8 mouse cellular contexts compared by ENCODE assay signal in genomic region chr5:104068751-104069150, GRCm38 (mm10). TPM values are rescaled to one million over a fixed set of nuclear protein-coding genes. Genes with fewer than 3 reads are reported as not detected.
DNase-seq lines count a peak whose midpoint lies in the region; ATAC-seq and TF ChIP-seq lines count a peak whose summit lies in the region.
"Had no signal": no experiment of that assay in that cellular context is flagged by ENCODE, and none has a peak within 500 bp of the region (broad histone marks: within the 10 kb centered on the region; RNA-seq: fewer than 3 reads in every experiment).

No protein-coding gene starts in this region.

- TF ChIP-seq CTCF in layer of hippocampus, adult 2 months (conservative IDR thresholded peaks at IDR 0.05): peak; percentile 74
- TF ChIP-seq CTCF in MEL (IDR thresholded peaks at IDR 0.05 in 2 of 3, conservative IDR thresholded peaks at IDR 0.05 in 1 of 3; ENCODE audit: control insufficient read depth in 1 of 3, insufficient read depth in 1 of 3, low read depth in 2 of 3, low read length in 3 of 3, poor library complexity in 1 of 3, severe bottlenecking in 1 of 3): peak; percentile 28 to 34 (median 32); a peak in 5 of 6 replicates

- no peak for DNase-seq in layer of hippocampus, adult 2 months (ENCODE audit: low spot score in 2 of 2)
- no peak for DNase-seq in layer of hippocampus, postnatal 14 days (ENCODE audit: low spot score in 2 of 2)
- DNase-seq in MEL (ENCODE audit: low read depth, low spot score): peak; percentile 28
- peak; percentile 44 for DNase-seq in lung, postnatal 36 days
- DNase-seq in left cerebral cortex, adult 8-10 months (ENCODE audit: low spot score in 2 of 2): no peak
- DNase-seq in spleen, postnatal 36 days (ENCODE audit: low spot score in 2 of 2): no peak

- TF ChIP-seq EP300 in MEL (IDR thresholded peaks at IDR 0.05; ENCODE audit: low read depth in 1 of 2, low read length in 2 of 2): no peak

- H3K9ac ChIP-seq in MEL (ENCODE audit: control insufficient read depth, low read depth, low read length, poor library complexity, severe bottlenecking): no peak overlapping the region

- H3K79me2 ChIP-seq in MEL (ENCODE audit: control insufficient read depth, insufficient read depth, low read length, poor library complexity): no peaks in the 10 kb centered on the region

- H3K27ac ChIP-seq in layer of hippocampus, adult 2 months: no peak overlapping the region
- no peak overlapping the region for H3K27ac ChIP-seq in MEL (ENCODE audit: control insufficient read depth, low read depth, low read length)

- ATAC-seq in CD4-positive, CD25-positive, alpha-beta regulatory T cell, adult 4 months: peak; percentile 45

- no peaks in the 10 kb centered on the region for H3K9me3 ChIP-seq in MEL (replicated peaks; ENCODE audit: insufficient read depth, low read length)

- no peak overlapping the region for H3K4me3 ChIP-seq in layer of hippocampus, adult 2 months
- no peak overlapping the region for H3K4me3 ChIP-seq in MEL (ENCODE audit: control insufficient read depth in 1 of 2, insufficient read depth in 1 of 2, low read depth in 2 of 2, low read length in 2 of 2)

- TF ChIP-seq POLR2A in MEL (IDR thresholded peaks at IDR 0.05; ENCODE audit: control insufficient read depth in 1 of 2, insufficient read depth in 1 of 2, low read depth in 1 of 2, low read length in 2 of 2, poor library complexity in 1 of 2): no peak

- H3K4me1 ChIP-seq in MEL (ENCODE audit: control insufficient read depth in 1 of 2, insufficient read depth in 2 of 2, low read length in 2 of 2): no peaks in the 10 kb centered on the region

- peak; percentile 4; the same call in 1 of the 2 replicates for TF ChIP-seq RAD21 in MEL (IDR thresholded peaks at IDR 0.05; ENCODE audit: low read depth, low read length)

- H3K27me3 ChIP-seq in MEL (ENCODE audit: control insufficient read depth in 1 of 2, insufficient read depth in 2 of 2, low read length in 2 of 2): no peaks in the 10 kb centered on the region

- 0 out of 4 replicates have a peak, but pooled peaks cover 0 to 2% of the 10 kb centered on the region in 2 experiments for H3K36me3 ChIP-seq in MEL (ENCODE audit: control insufficient read depth in 1 of 2, insufficient read depth in 2 of 2, low read length in 2 of 2)

TF ChIP-seq in MEL, 35 proteins besides CTCF, POLR2A, EP300 and RAD21:
- TF ChIP-seq UBTF (IDR thresholded peaks at IDR 0.05; ENCODE audit: borderline replicate concordance, insufficient read depth, low read depth, low read length): no peak
- TF ChIP-seq MAX (IDR thresholded peaks at IDR 0.05; ENCODE audit: low read length): no peak
- TF ChIP-seq ZNF384 (IDR thresholded peaks at IDR 0.05; ENCODE audit: low read depth, low read length): no peak
- TF ChIP-seq SMC3 (IDR thresholded peaks at IDR 0.05; ENCODE audit: low read depth, low read length): peak; percentile 13; the same call in 1 of the 2 replicates

RNA-seq across cellular contexts. Expression of gene Gm17660, which starts 8.7 kb away (rescaled TPM):
- total RNA-seq in layer of hippocampus, adult 2 months (2021): not detected
- not detected for total RNA-seq in layer of hippocampus, postnatal 14 days (2021)
- polyA plus RNA-seq in CD4-positive, CD25-positive, alpha-beta regulatory T cell, adult 4 months (2017; shearing (Covaris generic)): not detected
- total RNA-seq in MEL (2012; rRNA removed): not detected in 2 replicates
- polyA plus RNA-seq in MEL (2012; ENCODE audit: insufficient read depth in 1 of 2, insufficient read length in 2 of 2, low read depth in 1 of 2, low replicate concordance in 2 of 2, missing spikeins in 1 of 2): not detected
- total RNA-seq in left cerebral cortex, adult 8-10 months (2022): not detected
- total RNA-seq: layer of hippocampus, adult 18-20 months had no signal

RNA-seq across cellular contexts. Expression of gene Nudt9, which starts 22.6 kb away (rescaled TPM):
- 10 to 100 TPM; 66.4 to 71.5 TPM for total RNA-seq in layer of hippocampus, adult 2 months (2021)
- 10 to 100 TPM; 75.6 to 77.4 TPM for total RNA-seq in layer of hippocampus, postnatal 14 days (2021)
- 10 to 100 TPM; 13.5 to 22.6 TPM for polyA plus RNA-seq in CD4-positive, CD25-positive, alpha-beta regulatory T cell, adult 4 months (2017; shearing (Covaris generic))
- total RNA-seq in MEL (2012; rRNA removed): 83.2 and 102 TPM in 2 replicates
- polyA plus RNA-seq in MEL (2012; ENCODE audit: insufficient read depth in 1 of 2, insufficient read length in 2 of 2, low read depth in 1 of 2, low replicate concordance in 2 of 2, missing spikeins in 1 of 2): 100 to 1,000 TPM in 1 of 2 experiments, not detected in 1; 125 TPM
- total RNA-seq in left cerebral cortex, adult 8-10 months (2022): 10 to 100 TPM; 62.8 to 69.5 (median 65.8) TPM

RNA-seq across cellular contexts. Expression of gene Sparcl1, which starts 44.8 kb away (rescaled TPM):
- 1,000 to 10,000 TPM; 1,426 to 1,439 TPM for total RNA-seq in layer of hippocampus, adult 2 months (2021)
- total RNA-seq in layer of hippocampus, postnatal 14 days (2021): 1,000 to 10,000 TPM; 1,351 to 1,429 TPM
- not detected for polyA plus RNA-seq in CD4-positive, CD25-positive, alpha-beta regulatory T cell, adult 4 months (2017; shearing (Covaris generic))
- not detected in 2 replicates for total RNA-seq in MEL (2012; rRNA removed)
- not detected for polyA plus RNA-seq in MEL (2012; ENCODE audit: insufficient read depth in 1 of 2, insufficient read length in 2 of 2, low read depth in 1 of 2, low replicate concordance in 2 of 2, missing spikeins in 1 of 2)
- total RNA-seq in left cerebral cortex, adult 8-10 months (2022): 1,000 to 10,000 TPM; 1,561 to 1,708 (median 1,583) TPM

RNA-seq across cellular contexts. Expression of gene Hsd17b11, which starts 47.0 kb away (rescaled TPM):
- 10 to 100 TPM; 48.0 to 53.9 TPM for total RNA-seq in layer of hippocampus, adult 2 months (2021)
- 10 to 100 TPM; 36.7 to 39.9 TPM for total RNA-seq in layer of hippocampus, postnatal 14 days (2021)
- 1 to 10 TPM; 4.3 to 5.2 TPM for polyA plus RNA-seq in CD4-positive, CD25-positive, alpha-beta regulatory T cell, adult 4 months (2017; shearing (Covaris generic))
- total RNA-seq in MEL (2012; rRNA removed): 8.7 and 11.2 TPM in 2 replicates
- 10 to 100 TPM in 1 of 2 experiments, not detected in 1; 16.0 TPM for polyA plus RNA-seq in MEL (2012; ENCODE audit: insufficient read depth in 1 of 2, insufficient read length in 2 of 2, low read depth in 1 of 2, low replicate concordance in 2 of 2, missing spikeins in 1 of 2)
- 10 to 100 TPM; 52.4 to 53.9 (median 52.8) TPM for total RNA-seq in left cerebral cortex, adult 8-10 months (2022)

Comparison
In these comparisons a context has a peak if more than half of its experiments do, and no peak if none do; other contexts are left out.
1. DNase-seq: peak in MEL (single experiment) and lung, postnatal 36 days (single experiment); none in layer of hippocampus, adult 2 months (0 of 2), layer of hippocampus, postnatal 14 days (0 of 2), left cerebral cortex, adult 8-10 months (0 of 2) and spleen, postnatal 36 days (0 of 2).
2. RNA of gene Sparcl1, which starts 44.8 kb away (total RNA-seq): 1,561 to 1,708 TPM in left cerebral cortex, adult 8-10 months, 1,426 to 1,439 TPM in layer of hippocampus, adult 2 months and 1,351 to 1,429 TPM in layer of hippocampus, postnatal 14 days; not detected in MEL; every median in the first group is over 1,000 times any median in the second.